Mouse (Mus musculus) left cerebral cortex, adult 2 months (tissue): Measurements from ENCODE around the gene Rprd1b. TPM values are rescaled to one million over a fixed set of nuclear protein-coding genes. Genes with fewer than 3 reads are reported as not detected.
"Not testable (repeated sequence)": the region's sequence is repeated elsewhere in the genome, so short reads cannot be mapped to it uniquely, and the experiment has no call there.

ENCODE experiments used
- DNase-seq, 2 experiments: peaks; one replicate each; pipeline ENCODE4 v3.0.0; 2021 to 2022; ENCODE audit warnings: low spot score in 2 of 2, mixed read lengths in 1 of 2; ENCODE audit errors: extremely low spot score in 1 of 2
- H3K27ac ChIP-seq: fragments of 200-600 bp; 2 replicates; pipeline ENCODE4 v1.8.1; 2022
- H3K4me3 ChIP-seq: fragments of 200-600 bp; 2 replicates; pipeline ENCODE4 v1.8.1; 2022
- CTCF ChIP-seq: fragments of 200-600 bp; IDR thresholded peaks from 2 replicates; pipeline ENCODE4 v1.8.1; 2022; ENCODE audit warnings: antibody characterized with exemption, mild to moderate bottlenecking, moderate library complexity
- intact Hi-C: fragments of 180-260 bp; cut with DNase I; formaldehyde crosslinking; loops from one replicate; pipeline ENCODE4 v1.15.1; 2025
- total RNA-seq, 2 experiments: library from RNA; stranded (reverse); gene quantifications; 2 replicates each; pipeline ENCODE4 v1.2.3; 2021

Rprd1b gene
- total RNA-seq, 2 experiments from 2014 or later: 58.3 to 61.4 TPM

DNA sequence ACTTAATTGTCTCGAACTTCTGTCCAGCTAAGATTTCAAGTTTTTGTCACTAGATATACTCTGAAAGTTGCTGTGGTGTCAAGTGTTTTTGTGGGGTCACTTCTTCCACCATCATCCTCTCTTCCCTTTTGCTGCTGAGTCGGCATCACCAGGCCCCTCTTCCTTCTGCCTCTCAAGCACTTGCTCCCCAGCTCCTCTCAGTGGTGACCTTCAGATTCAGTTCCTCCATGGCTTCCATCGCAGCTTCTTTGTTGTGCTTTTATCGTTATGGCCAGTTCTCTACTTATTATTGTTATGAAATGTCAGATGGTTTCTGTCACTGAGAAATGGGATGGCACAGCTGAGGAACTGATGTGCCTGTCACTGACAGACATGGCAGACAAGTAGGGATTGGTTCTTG is 17.9 kb downstream of the Rprd1b start:
- TF ChIP-seq CTCF: no peak
- H3K27ac ChIP-seq: no peak overlapping the region
- DNase-seq: no peak
- intact Hi-C loops: no loop called here
- no peak overlapping the region for H3K4me3 ChIP-seq

GRCm38 (mm10) chr2:158047903-158048302 is 19.6 kb downstream of the Rprd1b start:
- DNase-seq: peak; percentile 27 to 42
- TF ChIP-seq CTCF: peak; percentile 70
- no peak overlapping the region for H3K4me3 ChIP-seq
- H3K27ac ChIP-seq: no peak overlapping the region
- intact Hi-C loops: loop anchor here (1.0 to 2.0 kb wide), 2 partner anchors 156 to 301 kb away; no protein-coding TSS in a partner anchor

- intact Hi-C loops: loop anchor here (1.0 to 2.0 kb wide), 2 partner anchors 156 to 300 kb away; no protein-coding TSS in a partner anchor
- H3K27ac ChIP-seq: no peak overlapping the region
- DNase-seq: peak in 1 of 2 experiments; percentile 3
- no peak for TF ChIP-seq CTCF
- H3K4me3 ChIP-seq: no peak overlapping the region
Measured at GRCm38 (mm10) chr2:158048718-158049117, 20.4 kb downstream of the Rprd1b start.

- TF ChIP-seq CTCF: no peak
- DNase-seq: no peak
- Histone ChIP-seq H3K27ac (no peak overlapping the region), H3K4me3 (no peak overlapping the region)
- intact Hi-C loops: no loop called here
Measured at GRCm38 (mm10) chr2:158050116-158050515, 21.8 kb downstream of the Rprd1b start.

GRCm38 (mm10) chr2:158054596-158054995 is 26.3 kb downstream of the Rprd1b start:
- TF ChIP-seq CTCF: no peak
- H3K4me3 ChIP-seq: no peak overlapping the region
- H3K27ac ChIP-seq: no peak overlapping the region
- no peak for DNase-seq
- intact Hi-C loops: no loop called here

- DNase-seq, intact Hi-C loops, H3K27ac ChIP-seq, H3K4me3 ChIP-seq: not testable (repeated sequence)
Measured at GRCm38 (mm10) chr2:158055383-158055782, 27.1 kb downstream of the Rprd1b start.

GRCm38 (mm10) chr2:158057030-158057429 is 28.7 kb downstream of the Rprd1b start:
- no peak for TF ChIP-seq CTCF
- H3K4me3 ChIP-seq: no peak overlapping the region
- H3K27ac ChIP-seq: no peak overlapping the region
- peak in 1 of 2 experiments; percentile 7 for DNase-seq
- intact Hi-C loops: no loop called here

GRCm38 (mm10) chr2:158058534-158058933 is 30.2 kb downstream of the Rprd1b start:
- no peak overlapping the region for H3K4me3 ChIP-seq
- intact Hi-C loops: no loop called here
- no peak overlapping the region for H3K27ac ChIP-seq
- DNase-seq: peak in 1 of 2 experiments; percentile 25
- TF ChIP-seq CTCF: no peak

DNA sequence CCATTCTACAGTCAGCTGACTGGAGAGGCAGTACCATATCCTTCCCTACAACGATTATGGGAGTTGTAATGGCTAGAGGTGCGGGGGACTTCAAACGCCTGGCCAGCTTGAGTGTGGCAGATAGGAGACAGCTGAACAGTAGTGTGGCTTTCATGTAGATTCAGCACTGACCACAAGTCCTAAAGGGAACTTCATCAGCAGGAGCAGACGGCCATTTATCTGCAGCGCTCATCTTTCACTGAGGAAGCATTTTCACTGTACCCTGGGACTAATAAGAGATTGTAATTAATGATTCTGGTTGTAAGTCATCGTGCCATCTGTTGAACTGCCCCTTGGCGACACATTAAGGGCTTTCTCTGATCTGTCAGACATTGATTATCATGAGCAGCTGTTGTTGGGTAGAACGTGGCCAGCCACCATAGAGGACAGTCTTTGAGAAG is 31.4 kb downstream of the Rprd1b start:
- no peak overlapping the region for H3K4me3 ChIP-seq
- no peak for TF ChIP-seq CTCF

DNA sequence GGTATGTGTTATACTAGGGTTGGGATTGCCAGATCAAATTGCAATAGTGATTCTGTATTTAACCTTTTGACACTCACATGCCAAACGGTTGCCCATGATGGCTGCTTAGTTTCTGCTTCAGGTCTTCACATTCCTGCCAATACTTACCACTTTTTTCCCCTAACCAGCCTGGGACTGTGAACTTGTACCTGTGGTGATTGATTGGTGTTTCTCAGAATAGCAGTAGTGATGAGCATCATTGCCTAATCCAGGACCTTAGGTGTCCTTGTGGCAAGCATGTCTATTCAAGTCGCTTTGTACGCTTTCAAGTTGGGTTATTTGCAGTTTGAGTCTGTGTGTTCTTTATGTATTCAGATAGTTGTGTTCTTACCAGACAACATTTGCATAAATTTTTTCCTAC is 34.7 kb downstream of the Rprd1b start:
- Histone ChIP-seq H3K4me3 (no peak overlapping the region), H3K27ac (no peak overlapping the region)
- intact Hi-C loops: no loop called here
- no peak for TF ChIP-seq CTCF
- DNase-seq: no peak

More for the DNA sequence above, 31.4 kb downstream of the Rprd1b start:
- intact Hi-C loops: no loop called here
- peak in 1 of 2 experiments; percentile 8 for DNase-seq
- H3K27ac ChIP-seq: no peak overlapping the region

GRCm38 (mm10) chr2:158064571-158065048 is 36.3 kb downstream of the Rprd1b start:
- intact Hi-C loops: loop anchor here (2.0 kb wide), 1 partner anchor 140 kb away; no protein-coding TSS in a partner anchor
- no peak overlapping the region for H3K27ac ChIP-seq
- no peak for DNase-seq
- H3K4me3 ChIP-seq: no peak overlapping the region
- TF ChIP-seq CTCF: peak; percentile 61

- intact Hi-C loops: loop anchor here (2.0 kb wide), 1 partner anchor 140 kb away; no protein-coding TSS in a partner anchor
- no peak overlapping the region for H3K27ac ChIP-seq
- DNase-seq: no peak
- no peak for TF ChIP-seq CTCF
- H3K4me3 ChIP-seq: no peak overlapping the region
Measured at GRCm38 (mm10) chr2:158065064-158065463, 36.8 kb downstream of the Rprd1b start.

GRCm38 (mm10) chr2:158066456-158066855 is 38.2 kb downstream of the Rprd1b start:
- no peak overlapping the region for H3K4me3 ChIP-seq
- no peak overlapping the region for H3K27ac ChIP-seq
- DNase-seq: no peak
- intact Hi-C loops: no loop called here
- TF ChIP-seq CTCF: no peak
